Mouse (Mus musculus) heart, adult 2 months (tissue): ENCODE data around the gene Hist1h2be.
"Not testable (repeated sequence)": the region's sequence is repeated elsewhere in the genome, so short reads cannot be mapped to it uniquely, and the experiment has no call there.

ENCODE experiments used
- CTCF ChIP-seq: fragments of 200-600 bp; IDR thresholded peaks from 2 replicates; pipeline ENCODE4 v1.8.1; 2022; ENCODE audit warnings: antibody characterized with exemption, mild to moderate bottlenecking, moderate library complexity
- POLR2A ChIP-seq: fragments of 200-500 bp; IDR thresholded peaks from 2 replicates; pipeline ENCODE4 v1.6.1; 2011; ENCODE audit warnings: mild to moderate bottlenecking, low read depth, low read length, control low read depth; ENCODE audit not compliant: insufficient read depth

DNA sequence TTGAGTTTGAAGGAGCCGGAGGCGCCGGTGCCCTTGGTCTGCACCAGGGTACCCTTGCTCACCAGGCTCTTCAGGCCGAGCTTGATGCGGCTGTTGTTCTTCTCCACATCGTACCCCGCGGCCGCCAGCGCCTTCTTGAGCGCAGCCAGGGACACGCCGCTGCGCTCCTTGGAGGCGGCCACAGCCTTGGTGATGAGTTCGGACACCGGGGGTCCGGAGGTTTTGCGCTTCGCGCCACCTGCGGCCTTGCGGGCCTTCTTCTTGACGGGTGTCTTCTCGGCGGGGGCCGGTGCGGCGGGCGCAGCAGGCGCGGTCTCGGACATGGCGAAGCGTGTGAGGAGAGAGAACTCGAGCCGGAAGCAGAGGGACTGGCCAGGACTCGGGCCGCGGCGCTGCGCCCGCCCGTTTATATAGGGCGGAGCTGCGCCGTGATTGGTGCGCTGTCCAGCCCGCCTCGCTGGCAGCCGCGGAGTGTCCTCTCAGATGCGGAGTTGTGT is 1.3 kb upstream of the Hist1h2be start, which contains the start of gene Hist1h1e:
- peak; percentile 97 for TF ChIP-seq POLR2A
- TF ChIP-seq CTCF = not testable (repeated sequence)
